Mouse (Mus musculus) kidney, adult 8-10 months (tissue): ENCODE results near the gene Tmem189.

Source experiments
- DNase-seq, 2 experiments: peaks; one replicate each; pipeline ENCODE4 v3.0.0; 2022

Tmem189 gene

GRCm38 (mm10) chr2:167678600-167678999 lies 11.0 kb downstream of the Tmem189 start:
- DNase-seq = no peak

- no peak for DNase-seq
Measured at GRCm38 (mm10) chr2:167675120-167675909, 14.3 kb downstream of the Tmem189 start.

- no peak for DNase-seq
Measured at GRCm38 (mm10) chr2:167672212-167672685, 17.4 kb downstream of the Tmem189 start.

GRCm38 (mm10) chr2:167671101-167671633 lies 18.5 kb downstream of the Tmem189 start:
- peak; percentile 82 to 88 for DNase-seq

- no peak for DNase-seq
Measured at GRCm38 (mm10) chr2:167669398-167669797, 20.2 kb downstream of the Tmem189 start.

- DNase-seq = peak; percentile 78 to 83
Measured at GRCm38 (mm10) chr2:167668426-167668825, 21.2 kb downstream of the Tmem189 start.

GRCm38 (mm10) chr2:167665972-167666713 lies 23.5 kb downstream of the Tmem189 start:
- DNase-seq = peak; percentile 88 to 89

GRCm38 (mm10) chr2:167662713-167663112 lies 26.9 kb downstream of the Tmem189 start:
- DNase-seq = peak; percentile 63 to 74

- DNase-seq = peak; percentile 93 to 94
Measured at GRCm38 (mm10) chr2:167661270-167662203, 28.1 kb downstream of the Tmem189 start, which contains the start of gene Gm20431. TSS of gene Gm20431 (minus strand) at chr2:167661496.

GRCm38 (mm10) chr2:167660611-167660971 lies 29.0 kb downstream of the Tmem189 start:
- no peak for DNase-seq

- DNase-seq = peak; percentile 92 to 93
Measured at GRCm38 (mm10) chr2:167659847-167660610, 29.6 kb downstream of the Tmem189 start.

GRCm38 (mm10) chr2:167659177-167659846 lies 30.3 kb downstream of the Tmem189 start:
- peak in 1 of 2 experiments; percentile 42 for DNase-seq

GRCm38 (mm10) chr2:167658712-167659111 lies 30.9 kb downstream of the Tmem189 start:
- no peak for DNase-seq

GRCm38 (mm10) chr2:167657973-167658372 lies 31.6 kb downstream of the Tmem189 start:
- DNase-seq = no peak

- peak; percentile 43 to 54 for DNase-seq
Measured at GRCm38 (mm10) chr2:167656629-167657478, 32.8 kb downstream of the Tmem189 start.

GRCm38 (mm10) chr2:167654911-167655600 lies 34.6 kb downstream of the Tmem189 start:
- DNase-seq = peak in 1 of 2 experiments; percentile 55

- no peak for DNase-seq
Measured at GRCm38 (mm10) chr2:167652694-167653093, 36.9 kb downstream of the Tmem189 start.

GRCm38 (mm10) chr2:167651622-167652021 lies 38.0 kb downstream of the Tmem189 start:
- DNase-seq = no peak
